Mouse (Mus musculus) kidney, postnatal 0 days (tissue): ENCODE results near the gene Kidins220. TPM values are rescaled to one million over a fixed set of nuclear protein-coding genes. Genes with fewer than 3 reads are reported as not detected.
A peak's percentile ranks its signal among the peaks of the same experiment; 100 is the strongest.

ENCODE experiments used
- ATAC-seq: fragments of 200-750 bp; cut with Nextera tagmentation; replicated peaks from 2 replicates; pipeline ENCODE4 v1.8.0; 2017; ENCODE audit warnings: low read depth, moderate number of reproducible peaks, moderate TSS enrichment, moderate library complexity; ENCODE audit not compliant: low FRiP score
- DNase-seq: peaks from one replicate; pipeline ENCODE4 v3.0.0-alpha.2; 2016; ENCODE audit warnings: low spot score
- H3K27ac ChIP-seq: fragments of 300-500 bp; sonication (generic); 2 replicates; pipeline ENCODE4 v1.5.1; 2014; ENCODE audit warnings: mild to moderate bottlenecking
- H3K27me3 ChIP-seq: fragments of 300-500 bp; sonication (generic); 2 replicates; pipeline ENCODE4 v1.6.1; 2014; ENCODE audit warnings: low read length, mixed read lengths; ENCODE audit not compliant: insufficient read depth
- H3K36me3 ChIP-seq: fragments of 300-500 bp; sonication (generic); 2 replicates; pipeline ENCODE4 v1.6.1; 2014; ENCODE audit warnings: low read length, mixed read lengths; ENCODE audit not compliant: insufficient read depth
- H3K4me1 ChIP-seq: fragments of 300-500 bp; sonication (generic); replicated peaks from 2 replicates; pipeline ENCODE4 v1.6.1; 2014; ENCODE audit warnings: antibody characterized with exemption, low read length, mixed read lengths; ENCODE audit not compliant: insufficient read depth
- H3K4me2 ChIP-seq: fragments of 300-500 bp; sonication (generic); 2 replicates; pipeline ENCODE4 v1.6.1; 2014; ENCODE audit warnings: mild to moderate bottlenecking, low read length, moderate library complexity, mixed read lengths
- H3K4me3 ChIP-seq: fragments of 300-500 bp; sonication (generic); replicated peaks from 2 replicates; pipeline ENCODE4 v1.5.1; 2014; ENCODE audit warnings: low read depth, low read length
- H3K9ac ChIP-seq: fragments of 300-500 bp; sonication (generic); 2 replicates; pipeline ENCODE4 v1.6.1; 2014; ENCODE audit warnings: low read depth, low read length
- H3K9me3 ChIP-seq: fragments of 300-500 bp; sonication (generic); replicated peaks from 2 replicates; pipeline ENCODE4 v1.6.1; 2016; ENCODE audit warnings: low read length, inconsistent platforms, mixed read lengths
- CTCF ChIP-seq: IDR thresholded peaks from 2 replicates; pipeline ENCODE4 v1.5.1; 2016; ENCODE audit warnings: antibody characterized with exemption, low read depth, mild to moderate bottlenecking, moderate library complexity
- WGBS: fragments of 180-500 bp; shearing (Covaris S2); extraction: QIAGEN DNeasy Blood & Tissue Kit; methylation state at CpG from one replicate; pipeline ENCODE4 v1.1.7; 2014; 5-methylcytosine and 5-hydroxymethylcytosine counted together
- polyA plus RNA-seq: library from polyadenylated mRNA; unstranded; fragments of >200 nt; fragmentation: Nextera tagmentation; extraction: Ambion mirVana; gene quantifications from 2 replicates; pipeline ENCODE4 v1.2.1, GENCODE M21; 2015

The Kidins220 gene
- 25.1 and 25.8 TPM in 2 replicates for polyA plus RNA-seq

DNA sequence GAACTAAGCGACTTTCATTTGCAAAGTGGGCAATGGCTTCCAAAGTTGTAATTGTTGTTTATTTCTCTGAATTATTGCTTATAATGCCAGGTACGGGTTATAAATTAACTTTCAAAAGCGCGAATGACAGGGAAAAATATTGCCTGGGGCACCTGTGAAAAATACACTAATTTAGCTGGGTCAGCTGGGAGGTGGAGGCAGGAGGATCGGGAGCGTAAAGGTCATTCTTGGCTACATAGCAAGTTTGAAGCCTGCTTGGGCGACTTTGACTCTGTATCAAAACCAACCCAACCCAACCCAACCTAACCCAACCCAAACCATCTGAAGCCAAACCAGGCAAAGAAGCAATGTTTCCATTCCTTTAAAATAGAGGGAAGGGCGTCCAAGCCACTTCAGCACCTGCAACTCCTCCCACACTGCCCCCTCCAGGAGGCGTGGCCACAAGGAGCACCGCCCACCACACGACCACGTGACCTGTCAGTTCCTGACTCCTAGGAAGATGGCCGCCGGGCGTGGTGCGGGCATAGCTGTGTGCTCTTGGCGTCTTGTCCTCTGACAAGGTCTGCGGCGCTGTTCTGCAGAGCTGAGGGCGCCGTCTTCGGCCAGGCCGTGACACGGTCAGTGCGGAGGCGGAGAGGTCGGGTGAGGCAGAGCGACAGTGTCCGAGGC lies at the start of gene Kidins220:
Kidins220 (plus strand) TSS at position 480 of the 669 bp plus-strand sequence.
- TF ChIP-seq CTCF: peak; percentile 48
- peak within 1 kb of the TSS; percentile 91 for H3K27ac ChIP-seq
- H3K36me3 ChIP-seq: no peaks in the 10 kb centered on the region
- DNase-seq (peak; percentile 96), ATAC-seq (peak; percentile 90)
- H3K9ac ChIP-seq: peak within 1 kb of the TSS; percentile 74
- 14% methylated on average over 29 of the region's 29 CpGs for WGBS
- no peaks in the 10 kb centered on the region for H3K27me3 ChIP-seq
- H3K4me3 ChIP-seq: peak within 1 kb of the TSS; percentile 90
- no peaks in the 10 kb centered on the region for H3K9me3 ChIP-seq
- no peaks in the 10 kb centered on the region for H3K4me1 ChIP-seq
- peak within 1 kb of the TSS; percentile 62 for H3K4me2 ChIP-seq

DNA sequence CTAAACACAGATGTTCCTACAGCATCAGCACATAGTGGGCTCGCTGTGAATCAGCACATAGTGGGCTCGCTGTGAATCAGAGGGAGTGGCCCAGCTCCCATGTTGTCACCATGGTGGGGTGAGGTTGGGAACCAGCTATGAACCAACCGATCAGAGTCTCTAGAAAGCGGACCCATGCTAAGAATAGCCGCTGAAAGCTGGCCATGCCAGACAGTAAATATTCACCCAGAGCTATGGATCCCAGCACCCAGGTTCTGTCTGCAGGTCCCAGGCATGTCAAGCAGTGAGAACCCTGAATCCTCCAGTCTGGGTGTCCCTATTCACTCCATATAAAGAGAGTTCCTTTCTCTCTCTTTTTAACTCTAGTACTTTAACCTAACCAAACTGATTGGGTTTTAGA lies 49.4 kb upstream of the Kidins220 start:
- 0 out of 2 replicates have a peak, but pooled peaks cover 3% of the 10 kb centered on the region for H3K4me1 ChIP-seq
- DNase-seq (no peak), ATAC-seq (no peak)
- H3K9ac ChIP-seq: no peak overlapping the region
- H3K9me3 ChIP-seq: no peaks in the 10 kb centered on the region
- WGBS: 84% methylated on average over 5 of the region's 5 CpGs
- H3K4me3 ChIP-seq: no peak overlapping the region
- TF ChIP-seq CTCF: no peak
- no peaks in the 10 kb centered on the region for H3K36me3 ChIP-seq
- no peak overlapping the region for H3K27ac ChIP-seq
- no peaks in the 10 kb centered on the region for H3K27me3 ChIP-seq
- H3K4me2 ChIP-seq: no peak overlapping the region

GRCm38 (mm10) chr12:24925684-24926083 lies 49.0 kb upstream of the Kidins220 start:
- H3K9me3 ChIP-seq: no peaks in the 10 kb centered on the region
- H3K4me3 ChIP-seq: no peak overlapping the region
- no peaks in the 10 kb centered on the region for H3K27me3 ChIP-seq
- WGBS: 31% methylated on average over 4 of the region's 4 CpGs
- H3K36me3 ChIP-seq: no peaks in the 10 kb centered on the region
- no peak overlapping the region for H3K4me2 ChIP-seq
- DNase-seq (peak; percentile 46), ATAC-seq (no peak)
- TF ChIP-seq CTCF: no peak
- no peak overlapping the region for H3K9ac ChIP-seq
- H3K4me1 ChIP-seq: 0 out of 2 replicates have a peak, but pooled peaks cover 3% of the 10 kb centered on the region
- no peak overlapping the region for H3K27ac ChIP-seq

GRCm38 (mm10) chr12:24928051-24928748 lies 46.5 kb upstream of the Kidins220 start:
- 53% methylated on average over 18 of the region's 18 CpGs for WGBS
- no peak for TF ChIP-seq CTCF
- peak; percentile 29 for DNase-seq
- Histone ChIP-seq H3K4me1 (0 out of 2 replicates have a peak, but pooled peaks cover 3% of the 10 kb centered on the region), H3K9me3 (no peaks in the 10 kb centered on the region), H3K4me2 (no peak overlapping the region), H3K4me3 (no peak overlapping the region), H3K27me3 (no peaks in the 10 kb centered on the region), H3K36me3 (no peaks in the 10 kb centered on the region), H3K9ac (no peak overlapping the region), H3K27ac (peak overlapping the region; percentile 0; the same call in 1 of the 2 replicates)
- ATAC-seq: peak; percentile 55; the same call in 1 of the 2 replicates

GRCm38 (mm10) chr12:24929043-24929442 lies 45.7 kb upstream of the Kidins220 start:
- no peak for TF ChIP-seq CTCF
- no peaks in the 10 kb centered on the region for H3K36me3 ChIP-seq
- 0 out of 2 replicates have a peak, but pooled peaks cover 10% of the 10 kb centered on the region for H3K4me1 ChIP-seq
- H3K9ac ChIP-seq: no peak overlapping the region
- WGBS: 51% methylated on average over 7 of the region's 7 CpGs
- H3K27me3 ChIP-seq: no peaks in the 10 kb centered on the region
- H3K4me3 ChIP-seq: no peak overlapping the region
- H3K4me2 ChIP-seq: no peak overlapping the region
- ATAC-seq: no peak
- H3K27ac ChIP-seq: peak overlapping the region; percentile 0; the same call in 1 of the 2 replicates
- DNase-seq: peak; percentile 21
- no peaks in the 10 kb centered on the region for H3K9me3 ChIP-seq

GRCm38 (mm10) chr12:24930760-24931159 lies 44.0 kb upstream of the Kidins220 start:
- no peak for ATAC-seq
- Histone ChIP-seq H3K27ac (no peak overlapping the region), H3K9me3 (no peaks in the 10 kb centered on the region), H3K36me3 (no peaks in the 10 kb centered on the region), H3K27me3 (no peaks in the 10 kb centered on the region), H3K4me2 (no peak overlapping the region), H3K4me1 (0 out of 2 replicates have a peak, but pooled peaks cover 10% of the 10 kb centered on the region), H3K4me3 (no peak overlapping the region), H3K9ac (no peak overlapping the region)
- DNase-seq: no peak
- no peak for TF ChIP-seq CTCF
- WGBS: 41% methylated on average over 3 of the region's 3 CpGs
